Mouse (Mus musculus): Measurements from ENCODE around the gene C330007P06Rik. TPM values are rescaled to one million over a fixed set of nuclear protein-coding genes. Genes with fewer than 3 reads are reported as not detected.
A peak's percentile ranks its signal among the peaks of the same experiment; 100 is the strongest.

The C330007P06Rik gene
- polyA plus RNA-seq, 1 experiment from 2014 or later, result 26.7 TPM

DNA sequence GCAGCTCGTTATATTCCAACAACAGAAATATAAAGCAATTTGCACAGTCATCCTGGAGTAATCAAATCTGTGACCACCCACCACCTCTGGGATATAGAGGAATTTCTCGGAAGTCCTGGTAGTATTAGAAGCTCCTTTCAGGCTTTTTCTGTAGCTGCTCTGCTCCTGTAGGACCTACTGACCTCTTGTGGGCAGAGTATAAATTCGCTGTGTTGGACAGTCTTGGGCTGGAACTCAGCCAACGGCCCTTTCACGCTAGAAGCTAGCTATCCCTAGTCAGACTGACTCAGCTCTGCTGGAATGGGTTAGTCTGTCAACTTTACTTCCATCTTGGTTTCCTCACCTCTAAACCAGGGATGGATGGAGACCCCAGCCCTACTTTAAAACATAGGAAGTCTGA, 43.6 kb downstream of the C330007P06Rik start:
- no peaks in the 10 kb centered on the region for H3K27me3 ChIP-seq
- H3K4me1 ChIP-seq, result no peaks in the 10 kb centered on the region
- 26% methylated on average over 5 of the region's 5 CpGs for WGBS
- no peak overlapping the region for H3K27ac ChIP-seq
- ATAC-seq, result no peak
- no peaks in the 10 kb centered on the region for H3K36me3 ChIP-seq (ENCODE audit: poor library complexity, severe bottlenecking)
- H3K9me3 ChIP-seq (replicated peaks), result no peaks in the 10 kb centered on the region
- H3K4me3 ChIP-seq, result no peak overlapping the region
- H3K4me2 ChIP-seq, result no peak overlapping the region
- H3K9ac ChIP-seq, result no peak overlapping the region

GRCm38 (mm10) chrX:36826873-36827272, 47.0 kb downstream of the C330007P06Rik start:
- H3K36me3 ChIP-seq (ENCODE audit: poor library complexity, severe bottlenecking), result no peaks in the 10 kb centered on the region
- WGBS, result 95% methylated on average over 4 of the region's 5 CpGs
- no peak for ATAC-seq

GRCm38 (mm10) chrX:36825032-36825431, 48.9 kb downstream of the C330007P06Rik start:
- Histone ChIP-seq H3K4me1 (no peaks in the 10 kb centered on the region), H3K4me2 (no peak overlapping the region), H3K4me3 (no peak overlapping the region), H3K27me3 (no peaks in the 10 kb centered on the region), H3K27ac (no peak overlapping the region), H3K9ac (no peak overlapping the region), H3K36me3 (ENCODE audit: poor library complexity, severe bottlenecking) (no peaks in the 10 kb centered on the region), H3K9me3 (replicated peaks) (no peaks in the 10 kb centered on the region)
- ATAC-seq, result no peak
- 58% methylated on average over 2 of the region's 2 CpGs for WGBS

More at GRCm38 (mm10) chrX:36826873-36827272, 47.0 kb downstream of the C330007P06Rik start:
- H3K27ac ChIP-seq, result no peak overlapping the region
- no peak overlapping the region for H3K4me3 ChIP-seq
- H3K4me1 ChIP-seq, result no peaks in the 10 kb centered on the region
- H3K9me3 ChIP-seq (replicated peaks), result no peaks in the 10 kb centered on the region
- H3K27me3 ChIP-seq, result no peaks in the 10 kb centered on the region
- no peak overlapping the region for H3K9ac ChIP-seq
- no peak overlapping the region for H3K4me2 ChIP-seq

DNA sequence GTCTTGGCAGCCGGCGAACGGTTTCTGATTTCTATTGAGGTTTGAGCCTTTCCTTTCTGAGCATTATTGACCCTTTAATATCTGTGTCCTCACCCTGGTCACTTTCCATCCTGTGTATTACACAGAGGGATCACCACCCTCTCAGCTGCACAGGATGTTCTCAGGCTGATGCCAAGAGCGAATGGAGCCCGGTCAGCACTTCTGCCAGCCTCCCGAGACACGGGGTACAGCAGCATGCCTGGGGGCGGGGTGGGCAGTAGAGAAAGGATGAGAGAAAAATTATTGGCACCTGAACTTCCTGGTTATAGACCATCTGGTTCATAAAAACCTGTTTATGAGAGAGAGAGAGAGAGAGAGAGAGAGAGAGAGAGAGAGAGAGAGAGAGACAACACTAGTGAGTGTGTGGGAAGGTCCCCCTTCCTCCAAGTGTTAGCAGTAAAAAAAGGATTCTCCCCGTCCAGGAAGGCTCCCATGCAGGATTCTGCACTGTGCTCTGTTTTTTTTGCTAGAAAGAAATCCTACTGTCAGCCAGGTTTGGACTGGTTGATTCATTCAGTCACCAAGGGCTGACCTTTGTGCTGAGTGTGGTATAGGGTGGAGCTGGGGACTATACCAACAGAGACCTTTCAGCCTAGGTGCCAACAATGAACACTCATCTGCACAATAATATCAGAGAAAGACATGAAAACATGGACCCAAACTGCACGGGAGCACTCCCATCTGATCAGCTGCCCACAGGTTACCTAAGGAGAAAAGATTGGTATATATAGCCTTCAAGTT, 49.8 kb downstream of the C330007P06Rik start:
- Histone ChIP-seq H3K36me3 (ENCODE audit: poor library complexity, severe bottlenecking) (no peaks in the 10 kb centered on the region), H3K9me3 (replicated peaks) (no peaks in the 10 kb centered on the region), H3K9ac (no peak overlapping the region), H3K27ac (no peak overlapping the region), H3K4me3 (no peak overlapping the region), H3K4me2 (no peak overlapping the region), H3K27me3 (no peaks in the 10 kb centered on the region), H3K4me1 (no peaks in the 10 kb centered on the region)
- no peak for ATAC-seq
- 84% methylated on average over 10 of the region's 10 CpGs for WGBS

- Histone ChIP-seq H3K36me3 (ENCODE audit: poor library complexity, severe bottlenecking) (no peaks in the 10 kb centered on the region), H3K4me1 (peaks cover 10% of the 10 kb centered on the region), H3K4me3 (no peak overlapping the region), H3K27me3 (no peaks in the 10 kb centered on the region), H3K9me3 (replicated peaks) (no peaks in the 10 kb centered on the region), H3K27ac (no peak overlapping the region), H3K4me2 (no peak overlapping the region), H3K9ac (no peak overlapping the region)
- peak; percentile 37; the same call in 1 of the 2 replicates for ATAC-seq
- 8% methylated on average over 4 of the region's 4 CpGs for WGBS
Measured at GRCm38 (mm10) chrX:36820201-36820600, 53.7 kb downstream of the C330007P06Rik start.

DNA sequence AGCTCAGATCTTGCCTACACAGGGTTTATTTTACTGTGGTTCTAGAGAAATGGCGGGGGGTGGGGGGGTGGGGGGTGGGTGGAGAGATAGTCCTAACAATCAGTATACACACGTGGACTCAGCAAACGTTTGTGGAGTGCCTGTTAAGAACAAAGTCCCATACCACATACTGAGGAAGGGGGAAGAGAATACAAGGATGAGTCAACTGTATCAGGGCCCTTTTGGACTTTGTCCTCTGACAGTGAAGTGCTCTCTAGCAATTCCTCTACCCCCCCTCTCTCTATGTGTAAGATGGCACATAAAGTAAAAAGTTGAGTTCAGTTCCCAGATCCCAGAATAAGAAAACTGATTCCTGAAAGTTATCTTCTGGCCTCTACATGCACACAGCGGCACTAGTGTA, 54.3 kb downstream of the C330007P06Rik start:
- Histone ChIP-seq H3K4me1 (peaks cover 10% of the 10 kb centered on the region), H3K4me2 (no peak overlapping the region), H3K27ac (no peak overlapping the region), H3K27me3 (no peaks in the 10 kb centered on the region), H3K36me3 (ENCODE audit: poor library complexity, severe bottlenecking) (no peaks in the 10 kb centered on the region), H3K9me3 (replicated peaks) (no peaks in the 10 kb centered on the region), H3K9ac (no peak overlapping the region), H3K4me3 (no peak overlapping the region)
- WGBS, result 77% methylated on average over 4 of the region's 4 CpGs
- no peak for ATAC-seq

DNA sequence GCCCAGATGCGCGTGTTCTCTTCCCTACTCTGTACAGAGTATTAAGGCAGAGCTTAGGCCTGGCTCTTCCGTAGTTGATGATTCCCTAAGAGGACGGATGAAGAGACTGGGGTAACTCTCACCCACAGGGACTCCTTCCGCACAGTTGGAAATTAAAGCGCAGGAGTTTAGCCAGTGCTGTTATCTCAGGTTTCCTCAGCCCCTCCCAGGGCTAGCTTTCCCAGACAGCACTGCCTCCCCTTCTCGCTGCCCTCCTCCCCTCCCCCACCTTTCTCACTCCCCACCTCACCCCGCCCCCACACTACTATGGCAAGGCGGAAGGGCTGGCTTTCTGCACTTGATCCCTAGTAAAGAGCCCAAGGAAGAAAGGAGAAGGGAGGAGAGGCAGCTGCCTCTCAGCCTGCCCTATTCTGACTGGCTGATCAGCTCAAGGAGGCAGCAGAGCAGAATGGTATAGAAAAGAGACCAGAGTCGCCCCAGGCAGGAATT, 56.9 kb downstream of the C330007P06Rik start:
- Histone ChIP-seq H3K27ac (peak overlapping the region; percentile 84), H3K4me2 (peak overlapping the region; percentile 44), H3K27me3 (no peaks in the 10 kb centered on the region), H3K9ac (peak overlapping the region; percentile 22; the same call in 1 of the 2 replicates), H3K4me3 (peak overlapping the region; percentile 7; the same call in 1 of the 2 replicates), H3K9me3 (replicated peaks) (no peaks in the 10 kb centered on the region), H3K36me3 (ENCODE audit: poor library complexity, severe bottlenecking) (no peaks in the 10 kb centered on the region), H3K4me1 (peaks cover 10% of the 10 kb centered on the region)
- WGBS, result 9% methylated on average over 10 of the region's 10 CpGs
- ATAC-seq, result peak; percentile 91

- H3K9me3 ChIP-seq (replicated peaks), result no peaks in the 10 kb centered on the region
- no peaks in the 10 kb centered on the region for H3K36me3 ChIP-seq (ENCODE audit: poor library complexity, severe bottlenecking)
- 0 out of 2 replicates have a peak overlapping the region, but pooled peaks have one; percentile 22 for H3K9ac ChIP-seq
- H3K27me3 ChIP-seq, result no peaks in the 10 kb centered on the region
- peaks cover 10% of the 10 kb centered on the region for H3K4me1 ChIP-seq
- no peak overlapping the region for H3K4me3 ChIP-seq
- WGBS, result 28% methylated on average over 8 of the region's 8 CpGs
- H3K27ac ChIP-seq, result peak overlapping the region; percentile 84
- H3K4me2 ChIP-seq, result peak overlapping the region; percentile 44
- ATAC-seq, result peak; percentile 58
Measured at GRCm38 (mm10) chrX:36816368-36816899, 57.5 kb downstream of the C330007P06Rik start.

- Histone ChIP-seq H3K9ac (no peak overlapping the region), H3K4me2 (no peak overlapping the region), H3K4me1 (peaks cover 10% of the 10 kb centered on the region), H3K9me3 (replicated peaks) (no peaks in the 10 kb centered on the region), H3K36me3 (ENCODE audit: poor library complexity, severe bottlenecking) (no peaks in the 10 kb centered on the region), H3K27ac (no peak overlapping the region), H3K4me3 (no peak overlapping the region), H3K27me3 (no peaks in the 10 kb centered on the region)
- ATAC-seq, result no peak
- 76% methylated on average over 3 of the region's 4 CpGs for WGBS
Measured at GRCm38 (mm10) chrX:36815439-36815838, 58.5 kb downstream of the C330007P06Rik start.

GRCm38 (mm10) chrX:36815022-36815421, 58.9 kb downstream of the C330007P06Rik start:
- H3K9ac ChIP-seq, result no peak overlapping the region
- no peaks in the 10 kb centered on the region for H3K27me3 ChIP-seq
- H3K4me1 ChIP-seq, result peaks cover 10% of the 10 kb centered on the region
- H3K9me3 ChIP-seq (replicated peaks), result no peaks in the 10 kb centered on the region
- H3K36me3 ChIP-seq (ENCODE audit: poor library complexity, severe bottlenecking), result no peaks in the 10 kb centered on the region
- no peak overlapping the region for H3K27ac ChIP-seq
- WGBS, result 84% methylated on average over 4 of the region's 4 CpGs
- no peak for ATAC-seq
- H3K4me2 ChIP-seq, result no peak overlapping the region
- H3K4me3 ChIP-seq, result no peak overlapping the region

DNA sequence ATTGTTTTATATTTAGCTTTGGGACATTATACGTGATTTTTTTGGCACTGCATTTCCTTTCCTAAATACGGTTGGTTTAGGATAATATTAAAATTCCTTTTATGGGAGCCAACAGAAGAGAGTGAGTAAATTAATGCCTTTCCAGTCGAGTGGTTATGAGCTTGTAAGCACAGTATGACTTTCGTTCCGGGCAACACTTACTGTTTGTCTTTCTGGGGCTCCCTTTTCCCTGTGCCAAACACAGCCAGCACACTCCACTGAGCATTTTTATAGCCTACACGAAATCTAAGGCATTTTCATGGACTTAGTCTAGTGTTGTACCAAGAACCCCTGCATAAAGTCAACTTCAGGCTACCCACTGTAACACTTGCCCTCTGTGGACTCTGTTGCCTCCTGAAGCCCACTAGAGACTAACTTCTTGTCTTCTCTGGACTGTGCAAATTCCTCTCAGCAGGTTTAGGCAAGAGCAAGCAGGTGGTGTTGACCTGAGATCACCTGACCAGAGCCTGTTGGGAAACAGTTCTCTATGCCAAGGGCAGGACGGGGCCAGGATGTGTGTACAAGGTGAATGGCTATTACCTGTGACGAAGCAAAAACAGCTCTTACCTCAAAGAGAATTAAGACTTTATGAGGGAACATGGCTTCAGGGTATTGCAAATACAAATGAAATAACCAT, 59.6 kb downstream of the C330007P06Rik start:
- Histone ChIP-seq H3K9ac (no peak overlapping the region), H3K27ac (no peak overlapping the region), H3K4me1 (peaks cover 10% of the 10 kb centered on the region), H3K9me3 (replicated peaks) (no peaks in the 10 kb centered on the region), H3K27me3 (no peaks in the 10 kb centered on the region), H3K36me3 (ENCODE audit: poor library complexity, severe bottlenecking) (no peaks in the 10 kb centered on the region), H3K4me3 (no peak overlapping the region), H3K4me2 (no peak overlapping the region)
- ATAC-seq, result no peak
- 77% methylated on average over 8 of the region's 8 CpGs for WGBS

DNA sequence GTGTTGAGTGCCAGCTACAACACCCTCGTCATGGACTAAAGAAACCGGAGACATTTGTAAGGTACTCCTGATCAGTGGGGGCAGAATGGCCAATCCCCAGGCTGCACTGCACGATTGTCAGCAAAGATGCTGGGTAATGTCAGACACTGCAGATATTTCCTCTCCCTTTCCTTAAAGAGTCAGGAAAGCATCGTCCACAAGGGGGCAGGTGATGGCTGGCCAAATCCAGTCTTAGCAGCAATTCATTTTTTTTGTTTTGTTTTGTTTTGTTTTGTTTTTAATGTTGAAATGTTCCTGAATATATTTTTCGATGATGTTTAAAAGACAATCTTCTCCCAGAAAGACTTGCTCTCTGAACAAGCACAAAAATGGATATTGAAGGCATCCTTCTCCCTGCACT, 62.5 kb downstream of the C330007P06Rik start:
- 49% methylated on average over 5 of the region's 5 CpGs for WGBS
- Histone ChIP-seq H3K4me1 (peaks cover 11% of the 10 kb centered on the region), H3K27me3 (no peaks in the 10 kb centered on the region), H3K36me3 (ENCODE audit: poor library complexity, severe bottlenecking) (no peaks in the 10 kb centered on the region), H3K27ac (no peak overlapping the region), H3K4me2 (no peak overlapping the region), H3K4me3 (no peak overlapping the region), H3K9ac (no peak overlapping the region), H3K9me3 (replicated peaks) (no peaks in the 10 kb centered on the region)
- no peak for ATAC-seq
